Mouse (Mus musculus) intestine, embryonic 14.5 days (tissue): Measurements from ENCODE around the gene Supt20. TPM values are rescaled to one million over a fixed set of nuclear protein-coding genes. Genes with fewer than 3 reads are reported as not detected.

Source experiments
- ATAC-seq: fragments of 200-750 bp; cut with Nextera tagmentation; replicated peaks from 2 replicates; pipeline ENCODE4 v1.8.0; 2017; ENCODE audit warnings: low read depth, moderate number of reproducible peaks, moderate TSS enrichment, moderate library complexity; ENCODE audit not compliant: low FRiP score, low TSS enrichment
- DNase-seq: peaks from one replicate; pipeline ENCODE4 v3.0.0-alpha.2; 2018; ENCODE audit warnings: low spot score
- H3K27ac ChIP-seq: fragments of 300-500 bp; sonication (generic); 2 replicates; pipeline ENCODE4 v1.5.1; 2014; ENCODE audit warnings: low read depth, mild to moderate bottlenecking, control low read depth
- H3K27me3 ChIP-seq: fragments of 300-500 bp; sonication (generic); replicated peaks from 2 replicates; pipeline ENCODE4 v1.6.1; 2014; ENCODE audit warnings: low read length, control low read depth; ENCODE audit not compliant: control insufficient read depth, insufficient read depth
- H3K36me3 ChIP-seq: fragments of 300-500 bp; sonication (generic); 2 replicates; pipeline ENCODE4 v1.6.1; 2014; ENCODE audit warnings: low read length, control low read depth; ENCODE audit not compliant: control insufficient read depth, insufficient read depth
- H3K4me1 ChIP-seq: fragments of 300-500 bp; sonication (generic); replicated peaks from 2 replicates; pipeline ENCODE4 v1.6.1; 2014; ENCODE audit warnings: low read length, control low read depth, mixed read lengths; ENCODE audit not compliant: control insufficient read depth, insufficient read depth
- H3K4me2 ChIP-seq: fragments of 300-500 bp; sonication (generic); 2 replicates; pipeline ENCODE4 v1.6.1; 2014; ENCODE audit warnings: low read length
- H3K4me3 ChIP-seq: fragments of 300-500 bp; sonication (generic); 2 replicates; pipeline ENCODE4 v1.5.1; 2014; ENCODE audit warnings: low read depth, low read length, control low read depth, mixed read lengths
- H3K9ac ChIP-seq: fragments of 300-500 bp; sonication (generic); 2 replicates; pipeline ENCODE4 v1.6.1; 2014; ENCODE audit warnings: mild to moderate bottlenecking, low read length
- H3K9me3 ChIP-seq: fragments of 300-500 bp; sonication (generic); 2 replicates; pipeline ENCODE4 v1.6.1; 2016; ENCODE audit warnings: low read length, control low read depth; ENCODE audit not compliant: control insufficient read depth
- WGBS: fragments of 180-500 bp; shearing (Covaris S2); extraction: QIAGEN DNeasy Blood & Tissue Kit; methylation state at CpG from one replicate; pipeline ENCODE4 v1.1.7; 2014; 5-methylcytosine and 5-hydroxymethylcytosine counted together
- polyA plus RNA-seq: library from polyadenylated mRNA; unstranded; fragments of >200 nt; fragmentation: Nextera tagmentation; extraction: Ambion mirVana; gene quantifications from 2 replicates; pipeline ENCODE4 v1.2.1, GENCODE M21; 2014

The Supt20 gene
- polyA plus RNA-seq, 1 experiment from 2014 or later, result 100 TPM

GRCm38 (mm10) chr3:54717348-54717747, 24.7 kb downstream of the Supt20 start:
- Histone ChIP-seq H3K9me3 (no peaks in the 10 kb centered on the region), H3K4me1 (no peaks in the 10 kb centered on the region), H3K4me2 (no peak overlapping the region), H3K9ac (no peak overlapping the region), H3K27me3 (no peaks in the 10 kb centered on the region), H3K36me3 (peaks cover 85% of the 10 kb centered on the region), H3K27ac (no peak overlapping the region), H3K4me3 (no peak overlapping the region)
- ATAC-seq, result no peak
- 87% methylated on average over 6 of the region's 6 CpGs for WGBS
- no peak for DNase-seq

DNA sequence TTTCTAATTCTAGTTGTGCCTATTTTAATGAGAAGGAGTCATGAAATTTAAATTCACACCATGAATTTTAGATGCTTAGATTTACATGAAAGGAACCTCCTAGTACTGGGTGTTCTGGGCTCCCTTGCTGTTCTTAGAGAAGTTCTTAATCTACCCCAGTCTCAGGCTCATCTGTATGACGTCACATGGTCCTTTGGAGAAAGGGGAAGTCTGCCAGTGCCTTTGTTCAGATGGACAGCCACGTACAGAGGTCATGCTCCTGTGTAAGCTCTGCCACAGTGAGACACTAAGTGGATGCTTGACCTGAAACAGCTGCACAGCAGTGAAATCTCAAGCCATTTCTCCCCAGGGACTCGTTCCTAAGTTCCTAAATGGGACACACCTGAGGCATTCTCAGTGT, 26.3 kb downstream of the Supt20 start:
- Histone ChIP-seq H3K4me3 (no peak overlapping the region), H3K4me1 (no peaks in the 10 kb centered on the region), H3K9ac (no peak overlapping the region), H3K36me3 (peaks cover 89% of the 10 kb centered on the region), H3K27me3 (no peaks in the 10 kb centered on the region), H3K27ac (no peak overlapping the region), H3K4me2 (no peak overlapping the region), H3K9me3 (no peaks in the 10 kb centered on the region)
- DNase-seq (no peak), ATAC-seq (no peak)
- WGBS, result 71% methylated on average over 3 of the region's 3 CpGs

- no peak overlapping the region for H3K9ac ChIP-seq
- peaks cover 82% of the 10 kb centered on the region for H3K36me3 ChIP-seq
These were observed 31.3 kb downstream of the Supt20 start for GRCm38 (mm10) chr3:54723741-54724500.

GRCm38 (mm10) chr3:54725344-54725743, 32.7 kb downstream of the Supt20 start:
- Histone ChIP-seq H3K9me3 (no peaks in the 10 kb centered on the region), H3K36me3 (peaks cover 89% of the 10 kb centered on the region), H3K27ac (no peak overlapping the region), H3K4me3 (no peak overlapping the region), H3K4me1 (no peaks in the 10 kb centered on the region), H3K9ac (no peak overlapping the region), H3K27me3 (no peaks in the 10 kb centered on the region), H3K4me2 (no peak overlapping the region)
- ATAC-seq (no peak), DNase-seq (no peak)
- WGBS, result 75% methylated on average over 2 of the region's 2 CpGs

More at GRCm38 (mm10) chr3:54723741-54724500, 31.3 kb downstream of the Supt20 start:
- H3K4me3 ChIP-seq, result no peak overlapping the region
- no peak overlapping the region for H3K4me2 ChIP-seq
- no peak overlapping the region for H3K27ac ChIP-seq
- DNase-seq (no peak), ATAC-seq (no peak)
- 88% methylated on average over 10 of the region's 10 CpGs for WGBS
- no peaks in the 10 kb centered on the region for H3K9me3 ChIP-seq
- no peaks in the 10 kb centered on the region for H3K27me3 ChIP-seq
- H3K4me1 ChIP-seq, result no peaks in the 10 kb centered on the region

DNA sequence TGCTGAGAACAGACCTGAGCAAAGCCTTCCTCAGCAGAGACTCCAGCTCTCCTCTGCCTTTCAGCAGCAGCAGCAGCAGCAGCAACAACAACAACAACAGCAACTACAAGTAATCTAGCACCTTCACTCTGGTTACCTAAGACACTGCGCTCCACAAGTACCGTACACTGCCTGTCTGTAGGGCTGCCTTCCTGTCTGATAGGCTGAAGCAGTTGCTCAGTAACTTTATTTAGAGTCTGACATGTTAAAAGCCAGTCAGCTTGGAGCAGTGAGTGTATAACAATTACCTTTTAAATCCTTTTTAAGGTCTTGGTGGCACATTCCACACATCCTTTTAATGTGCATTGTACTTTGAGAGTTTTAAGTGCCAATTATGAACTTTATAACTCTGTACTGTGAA, 35.0 kb downstream of the Supt20 start:
- Histone ChIP-seq H3K4me3 (no peak overlapping the region), H3K4me1 (no peaks in the 10 kb centered on the region), H3K4me2 (no peak overlapping the region), H3K27me3 (no peaks in the 10 kb centered on the region), H3K27ac (no peak overlapping the region), H3K9ac (no peak overlapping the region), H3K36me3 (peaks cover 86% of the 10 kb centered on the region), H3K9me3 (no peaks in the 10 kb centered on the region)
- DNase-seq (no peak), ATAC-seq (no peak)
- WGBS, result 86% methylated on average over 2 of the region's 2 CpGs

DNA sequence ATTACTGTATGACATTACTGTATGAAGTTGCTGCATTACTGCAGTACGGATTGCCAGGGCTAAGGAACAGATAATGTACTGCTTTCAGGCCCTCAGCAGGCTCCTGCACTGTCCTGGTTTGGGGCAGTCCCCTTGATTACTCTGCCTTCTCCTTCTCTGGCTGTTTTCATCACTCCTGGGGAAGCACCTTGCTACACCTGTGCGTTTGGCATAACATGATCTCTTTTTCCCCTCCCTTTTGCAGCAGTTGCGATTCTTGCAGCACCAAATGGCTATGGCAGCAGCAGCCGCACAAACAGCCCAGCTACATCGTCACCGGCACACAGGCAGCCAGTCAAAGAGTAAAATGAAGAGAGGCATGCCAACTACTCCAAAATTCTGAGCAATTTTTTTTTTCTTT, 35.5 kb downstream of the Supt20 start:
- 89% methylated on average over 6 of the region's 6 CpGs for WGBS
- Histone ChIP-seq H3K9ac (no peak overlapping the region), H3K4me1 (no peaks in the 10 kb centered on the region), H3K4me2 (no peak overlapping the region), H3K9me3 (no peaks in the 10 kb centered on the region), H3K27me3 (no peaks in the 10 kb centered on the region), H3K36me3 (peaks cover 88% of the 10 kb centered on the region), H3K4me3 (no peak overlapping the region), H3K27ac (no peak overlapping the region)
- no peak for DNase-seq
- no peak for ATAC-seq

GRCm38 (mm10) chr3:54731626-54732150, 39.1 kb downstream of the Supt20 start:
- ATAC-seq (no peak), DNase-seq (no peak)
- Histone ChIP-seq H3K9ac (no peak overlapping the region), H3K27me3 (no peaks in the 10 kb centered on the region), H3K4me2 (no peak overlapping the region), H3K4me1 (no peaks in the 10 kb centered on the region; the same call in 1 of the 2 replicates), H3K36me3 (peaks cover 64% of the 10 kb centered on the region), H3K27ac (no peak overlapping the region), H3K4me3 (no peak overlapping the region), H3K9me3 (no peaks in the 10 kb centered on the region)
- WGBS, result 65% methylated on average over 8 of the region's 8 CpGs

- Histone ChIP-seq H3K36me3 (peaks cover 57% of the 10 kb centered on the region), H3K27ac (no peak overlapping the region), H3K4me3 (no peak overlapping the region), H3K27me3 (no peaks in the 10 kb centered on the region), H3K9me3 (no peaks in the 10 kb centered on the region), H3K4me1 (no peaks in the 10 kb centered on the region; the same call in 1 of the 2 replicates), H3K4me2 (no peak overlapping the region), H3K9ac (no peak overlapping the region)
- no peak for DNase-seq
- WGBS, result 84% methylated on average over 4 of the region's 4 CpGs
- ATAC-seq, result no peak
These were observed 39.8 kb downstream of the Supt20 start for GRCm38 (mm10) chr3:54732371-54732770.
